Mouse (Mus musculus): ENCODE measurements around the gene Tshz2.

- no peak for TF ChIP-seq POLR2A (IDR thresholded peaks at IDR 0.05; ENCODE audit: control insufficient read depth, low read depth, low read length)
- no peak for TF ChIP-seq CTCF (IDR thresholded peaks at IDR 0.05; ENCODE audit: control insufficient read depth, insufficient read depth, insufficient replicate concordance, low read depth, low read length)
Measured at GRCm38 (mm10) chr2:169925466-169925865, 292.7 kb downstream of the Tshz2 start.
